Mouse (Mus musculus) cerebellum, adult 2 months (tissue): ENCODE data around the gene Chit1.

Experiments used
- CTCF ChIP-seq: fragments of 200-500 bp; IDR thresholded peaks from 2 replicates; pipeline ENCODE4 v1.5.1; 2011; ENCODE audit warnings: low read depth, mild to moderate bottlenecking, control low read depth, low read length, moderate library complexity, borderline replicate concordance; ENCODE audit not compliant: insufficient read depth
- POLR2A ChIP-seq: fragments of 200-500 bp; IDR thresholded peaks from 2 replicates; pipeline ENCODE4 v1.6.1; 2011; ENCODE audit warnings: low read length, control low read depth, borderline replicate concordance; ENCODE audit not compliant: insufficient read depth

- TF ChIP-seq CTCF (no peak), POLR2A (no peak)
Measured at GRCm38 (mm10) chr1:134091851-134092250, 19.2 kb upstream of the Chit1 start.
